Mouse (Mus musculus): Measurements from ENCODE around the gene Fam168a. TPM values are rescaled to one million over a fixed set of nuclear protein-coding genes. Genes with fewer than 3 reads are reported as not detected.
"Not testable (repeated sequence)": the region's sequence is repeated elsewhere in the genome, so short reads cannot be mapped to it uniquely, and the experiment has no call there.

Fam168a gene
- polyA plus RNA-seq, 1 experiment from 2014 or later, result 45.7 TPM

GRCm38 (mm10) chr7:100732341-100733050, 26.1 kb downstream of the Fam168a start:
- H3K4me3 ChIP-seq (ENCODE audit: low read length), result no peak overlapping the region
- no peaks in the 10 kb centered on the region for H3K9me3 ChIP-seq (ENCODE audit: control insufficient read depth, low read length)
- H3K27me3 ChIP-seq (ENCODE audit: control insufficient read depth, insufficient read depth, low read depth, low read length), result no peaks in the 10 kb centered on the region
- no peak overlapping the region for H3K27ac ChIP-seq (ENCODE audit: low read length)
- WGBS, result 33% methylated on average over 6 of the region's 6 CpGs
- ATAC-seq (ENCODE audit: low read depth), result no peak
- H3K9ac ChIP-seq (ENCODE audit: low read length), result no peak overlapping the region
- H3K36me3 ChIP-seq (ENCODE audit: control insufficient read depth, insufficient read depth, low read length), result no peaks in the 10 kb centered on the region
- no peak overlapping the region for H3K4me2 ChIP-seq (ENCODE audit: low read depth, low read length)
- peaks cover 13% of the 10 kb centered on the region for H3K4me1 ChIP-seq (replicated peaks; ENCODE audit: control insufficient read depth, insufficient read depth, low read length)

DNA sequence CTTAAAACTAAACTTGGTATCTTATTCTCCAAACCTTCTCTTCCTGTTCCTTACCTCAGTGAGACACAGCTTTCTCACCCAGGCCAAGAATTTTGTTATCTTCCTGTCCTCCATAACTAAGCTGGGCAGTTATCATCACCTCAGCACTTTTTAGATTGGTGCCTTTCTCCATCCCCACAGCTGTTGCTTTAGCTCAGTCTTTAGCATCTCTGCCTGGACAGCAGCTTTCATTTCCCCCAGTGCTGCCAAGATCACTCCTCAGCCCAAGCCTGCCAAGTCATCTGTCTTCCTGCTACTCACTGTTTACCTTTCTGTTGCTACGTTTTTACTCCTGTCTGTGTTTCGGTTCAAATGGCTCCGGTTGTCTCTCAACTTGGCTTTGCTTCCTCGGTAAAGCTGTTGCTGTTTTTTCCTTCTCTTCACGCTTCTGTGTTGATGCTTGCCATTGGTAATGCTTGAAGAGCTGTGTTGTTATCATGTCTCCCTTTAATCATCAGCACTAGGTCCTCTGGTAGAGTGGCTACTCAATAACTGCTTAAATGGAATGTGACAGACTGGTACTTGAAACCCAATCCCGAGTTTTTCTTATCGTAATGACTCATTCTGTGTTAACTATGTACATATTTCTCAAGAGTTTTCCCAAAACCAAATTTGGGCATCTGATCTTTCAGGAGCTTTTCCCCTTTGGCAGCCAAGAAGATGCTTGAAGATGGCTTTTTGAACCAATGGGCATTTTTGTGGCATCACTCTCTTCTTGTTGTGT, 26.8 kb downstream of the Fam168a start:
- peaks cover 15% of the 10 kb centered on the region for H3K4me1 ChIP-seq (replicated peaks; ENCODE audit: control insufficient read depth, insufficient read depth, low read length)

GRCm38 (mm10) chr7:100734201-100734600, 27.8 kb downstream of the Fam168a start:
- no peak overlapping the region for H3K4me2 ChIP-seq (ENCODE audit: low read depth, low read length)
- H3K27ac ChIP-seq (ENCODE audit: low read length), result no peak overlapping the region
- no peaks in the 10 kb centered on the region for H3K27me3 ChIP-seq (ENCODE audit: control insufficient read depth, insufficient read depth, low read depth, low read length)
- H3K9ac ChIP-seq (ENCODE audit: low read length), result no peak overlapping the region
- ATAC-seq (ENCODE audit: low read depth), result no peak
- H3K4me1 ChIP-seq (replicated peaks; ENCODE audit: control insufficient read depth, insufficient read depth, low read length), result peaks cover 15% of the 10 kb centered on the region
- WGBS, result 46% methylated on average over 6 of the region's 6 CpGs
- no peaks in the 10 kb centered on the region for H3K36me3 ChIP-seq (ENCODE audit: control insufficient read depth, insufficient read depth, low read length)
- no peaks in the 10 kb centered on the region for H3K9me3 ChIP-seq (ENCODE audit: control insufficient read depth, low read length)
- no peak overlapping the region for H3K4me3 ChIP-seq (ENCODE audit: low read length)

More for the DNA sequence above, 26.8 kb downstream of the Fam168a start:
- no peaks in the 10 kb centered on the region for H3K36me3 ChIP-seq (ENCODE audit: control insufficient read depth, insufficient read depth, low read length)
- peak overlapping the region; percentile 54 for H3K4me2 ChIP-seq (ENCODE audit: low read depth, low read length)
- no peak overlapping the region for H3K9ac ChIP-seq (ENCODE audit: low read length)
- no peaks in the 10 kb centered on the region for H3K27me3 ChIP-seq (ENCODE audit: control insufficient read depth, insufficient read depth, low read depth, low read length)
- ATAC-seq (ENCODE audit: low read depth), result peak; percentile 69
- no peaks in the 10 kb centered on the region for H3K9me3 ChIP-seq (ENCODE audit: control insufficient read depth, low read length)
- 10% methylated on average over 7 of the region's 7 CpGs for WGBS
- peak overlapping the region; percentile 56; the same call in 1 of the 2 replicates for H3K27ac ChIP-seq (ENCODE audit: low read length)
- H3K4me3 ChIP-seq (ENCODE audit: low read length), result peak overlapping the region; percentile 31

GRCm38 (mm10) chr7:100734905-100735304, 28.5 kb downstream of the Fam168a start:
- not testable (repeated sequence) for H3K4me2 ChIP-seq (ENCODE audit: low read depth, low read length); ATAC-seq (ENCODE audit: low read depth); H3K4me3 ChIP-seq (ENCODE audit: low read length); H3K9me3 ChIP-seq (ENCODE audit: control insufficient read depth, low read length); H3K36me3 ChIP-seq (ENCODE audit: control insufficient read depth, insufficient read depth, low read length); H3K9ac ChIP-seq (ENCODE audit: low read length); H3K27me3 ChIP-seq (ENCODE audit: control insufficient read depth, insufficient read depth, low read depth, low read length); H3K27ac ChIP-seq (ENCODE audit: low read length)
- H3K4me1 ChIP-seq (replicated peaks; ENCODE audit: control insufficient read depth, insufficient read depth, low read length), result peaks cover 15% of the 10 kb centered on the region
- 69% methylated on average over 2 of the region's 2 CpGs for WGBS

GRCm38 (mm10) chr7:100736131-100736530, 29.7 kb downstream of the Fam168a start:
- Histone ChIP-seq H3K4me1 (replicated peaks; ENCODE audit: control insufficient read depth, insufficient read depth, low read length) (peaks cover 17% of the 10 kb centered on the region), H3K9ac (ENCODE audit: low read length) (no peak overlapping the region), H3K27me3 (ENCODE audit: control insufficient read depth, insufficient read depth, low read depth, low read length) (no peaks in the 10 kb centered on the region), H3K27ac (ENCODE audit: low read length) (no peak overlapping the region), H3K9me3 (ENCODE audit: control insufficient read depth, low read length) (no peaks in the 10 kb centered on the region), H3K4me3 (ENCODE audit: low read length) (no peak overlapping the region), H3K36me3 (ENCODE audit: control insufficient read depth, insufficient read depth, low read length) (no peaks in the 10 kb centered on the region), H3K4me2 (ENCODE audit: low read depth, low read length) (no peak overlapping the region)
- WGBS, result 45% methylated on average over 3 of the region's 3 CpGs
- no peak for ATAC-seq (ENCODE audit: low read depth)

GRCm38 (mm10) chr7:100744372-100744771, 37.9 kb downstream of the Fam168a start:
- Histone ChIP-seq H3K4me3 (ENCODE audit: low read length) (no peak overlapping the region), H3K4me2 (ENCODE audit: low read depth, low read length) (no peak overlapping the region), H3K9me3 (ENCODE audit: control insufficient read depth, low read length) (no peaks in the 10 kb centered on the region), H3K36me3 (ENCODE audit: control insufficient read depth, insufficient read depth, low read length) (no peaks in the 10 kb centered on the region), H3K27ac (ENCODE audit: low read length) (no peak overlapping the region), H3K9ac (ENCODE audit: low read length) (no peak overlapping the region), H3K4me1 (replicated peaks; ENCODE audit: control insufficient read depth, insufficient read depth, low read length) (0 out of 2 replicates have a peak, but pooled peaks cover 2% of the 10 kb centered on the region), H3K27me3 (ENCODE audit: control insufficient read depth, insufficient read depth, low read depth, low read length) (no peaks in the 10 kb centered on the region)
- ATAC-seq (ENCODE audit: low read depth), result no peak
- WGBS, result 75% methylated on average over 2 of the region's 2 CpGs

GRCm38 (mm10) chr7:100750101-100750500, 43.7 kb downstream of the Fam168a start:
- H3K36me3 ChIP-seq (ENCODE audit: control insufficient read depth, insufficient read depth, low read length), result no peaks in the 10 kb centered on the region
- H3K27ac ChIP-seq (ENCODE audit: low read length), result no peak overlapping the region
- H3K4me3 ChIP-seq (ENCODE audit: low read length), result no peak overlapping the region
- H3K4me2 ChIP-seq (ENCODE audit: low read depth, low read length), result no peak overlapping the region
- H3K27me3 ChIP-seq (ENCODE audit: control insufficient read depth, insufficient read depth, low read depth, low read length), result no peaks in the 10 kb centered on the region
- ATAC-seq (ENCODE audit: low read depth), result no peak
- H3K9me3 ChIP-seq (ENCODE audit: control insufficient read depth, low read length), result no peaks in the 10 kb centered on the region
- 55% methylated on average over 2 of the region's 2 CpGs for WGBS
- H3K9ac ChIP-seq (ENCODE audit: low read length), result no peak overlapping the region
- H3K4me1 ChIP-seq (replicated peaks; ENCODE audit: control insufficient read depth, insufficient read depth, low read length), result no peaks in the 10 kb centered on the region

- no peak overlapping the region for H3K9ac ChIP-seq (ENCODE audit: low read length)
- H3K4me1 ChIP-seq (replicated peaks; ENCODE audit: control insufficient read depth, insufficient read depth, low read length), result no peaks in the 10 kb centered on the region
- H3K4me3 ChIP-seq (ENCODE audit: low read length), result no peak overlapping the region
- H3K4me2 ChIP-seq (ENCODE audit: low read depth, low read length), result no peak overlapping the region
- WGBS, result 81% methylated on average over 7 of the region's 7 CpGs
- H3K9me3 ChIP-seq (ENCODE audit: control insufficient read depth, low read length), result no peaks in the 10 kb centered on the region
- no peaks in the 10 kb centered on the region for H3K36me3 ChIP-seq (ENCODE audit: control insufficient read depth, insufficient read depth, low read length)
- ATAC-seq (ENCODE audit: low read depth), result no peak
- no peak overlapping the region for H3K27ac ChIP-seq (ENCODE audit: low read length)
- no peaks in the 10 kb centered on the region for H3K27me3 ChIP-seq (ENCODE audit: control insufficient read depth, insufficient read depth, low read depth, low read length)
Observed at GRCm38 (mm10) chr7:100758718-100759117, 52.3 kb downstream of the Fam168a start.

- H3K9ac ChIP-seq (ENCODE audit: low read length), result no peak overlapping the region
- H3K4me3 ChIP-seq (ENCODE audit: low read length), result no peak overlapping the region
- no peaks in the 10 kb centered on the region for H3K36me3 ChIP-seq (ENCODE audit: control insufficient read depth, insufficient read depth, low read length)
- no peaks in the 10 kb centered on the region for H3K27me3 ChIP-seq (ENCODE audit: control insufficient read depth, insufficient read depth, low read depth, low read length)
- ATAC-seq (ENCODE audit: low read depth), result no peak
- H3K27ac ChIP-seq (ENCODE audit: low read length), result no peak overlapping the region
- H3K4me2 ChIP-seq (ENCODE audit: low read depth, low read length), result no peak overlapping the region
- no peaks in the 10 kb centered on the region for H3K9me3 ChIP-seq (ENCODE audit: control insufficient read depth, low read length)
- H3K4me1 ChIP-seq (replicated peaks; ENCODE audit: control insufficient read depth, insufficient read depth, low read length), result no peaks in the 10 kb centered on the region
Observed at GRCm38 (mm10) chr7:100762726-100763125, 56.3 kb downstream of the Fam168a start.
